Mouse (Mus musculus) testis, adult 2 months (tissue): Measurements from ENCODE around the gene Cstb.

Experiments used
- CTCF ChIP-seq: fragments of 200-500 bp; IDR thresholded peaks from 2 replicates; pipeline ENCODE4 v1.5.1; 2012; ENCODE audit warnings: low read depth, mild to moderate bottlenecking, inconsistent platforms, low read length, moderate library complexity; ENCODE audit not compliant: control insufficient read depth, insufficient read depth, insufficient replicate concordance
- POLR2A ChIP-seq: fragments of 200-500 bp; IDR thresholded peaks from 2 replicates; pipeline ENCODE4 v1.6.1; 2012; ENCODE audit warnings: low read depth, mild to moderate bottlenecking, inconsistent platforms, low read length, moderate library complexity; ENCODE audit not compliant: control insufficient read depth

- TF ChIP-seq CTCF (no peak), POLR2A (no peak)
These were observed 42.4 kb downstream of the Cstb start for GRCm38 (mm10) chr10:78467761-78468310.
